Mouse (Mus musculus) kidney, adult 2 months (tissue): ENCODE results near the gene Ankib1. TPM values are rescaled to one million over a fixed set of nuclear protein-coding genes. Genes with fewer than 3 reads are reported as not detected.

Experiments
- DNase-seq: peaks from one replicate; pipeline ENCODE4 v3.0.0; 2021
- H3K27ac ChIP-seq: fragments of 200-500 bp; 2 replicates; pipeline ENCODE4 v1.5.1; 2012; ENCODE audit warnings: low read depth, low read length, control low read depth, inconsistent platforms; ENCODE audit not compliant: insufficient read depth
- H3K27me3 ChIP-seq: fragments of 200-500 bp; replicated peaks from 2 replicates; pipeline ENCODE4 v1.6.1; 2012; ENCODE audit warnings: mild to moderate bottlenecking, moderate library complexity, low read length, inconsistent platforms; ENCODE audit not compliant: control insufficient read depth, insufficient read depth
- H3K36me3 ChIP-seq: fragments of 200-500 bp; 2 replicates; pipeline ENCODE4 v1.6.1; 2012; ENCODE audit warnings: mild to moderate bottlenecking, moderate library complexity, low read length, inconsistent platforms; ENCODE audit not compliant: control insufficient read depth, insufficient read depth
- H3K4me1 ChIP-seq: fragments of 200-500 bp; 2 replicates; pipeline ENCODE4 v1.6.1; 2011; ENCODE audit warnings: low read length; ENCODE audit not compliant: control insufficient read depth, insufficient read depth
- H3K4me3 ChIP-seq: fragments of 200-500 bp; 2 replicates; pipeline ENCODE4 v1.5.1; 2011; ENCODE audit warnings: mild to moderate bottlenecking, low read depth, low read length, control low read depth; ENCODE audit not compliant: insufficient read depth
- CTCF ChIP-seq: fragments of 200-500 bp; conservative IDR thresholded peaks from 2 replicates; pipeline ENCODE4 v1.5.1; 2011; ENCODE audit warnings: low read depth, mild to moderate bottlenecking, control low read depth, low read length, moderate library complexity, mixed read lengths; ENCODE audit not compliant: insufficient read depth, insufficient read length
- POLR2A ChIP-seq: fragments of 200-500 bp; IDR thresholded peaks from one replicate; pipeline ENCODE4 v1.6.1; 2011; ENCODE audit warnings: low read depth, low read length, control low read depth
- WGBS: fragments of 180-500 bp; shearing (Covaris S2); methylation state at CpG from one replicate; pipeline ENCODE4 v1.1.7; 2018; 5-methylcytosine and 5-hydroxymethylcytosine counted together
- polyA plus RNA-seq: library from polyadenylated mRNA; depleted of rRNA; stranded (reverse); fragments of >200 nt; gene quantifications from 2 replicates; pipeline ENCODE4 v1.2.3, GENCODE M21; 2012

The Ankib1 gene
- polyA plus RNA-seq, 1 experiment = 22.3 TPM

- no peaks in the 10 kb centered on the region for H3K27me3 ChIP-seq
- 94% methylated on average over 9 of the region's 9 CpGs for WGBS
- no peak overlapping the region for H3K4me3 ChIP-seq
- H3K27ac ChIP-seq = no peak overlapping the region
- no peak for DNase-seq
- H3K36me3 ChIP-seq = peaks cover 7% of the 10 kb centered on the region; the same call in 1 of the 2 replicates
- H3K4me1 ChIP-seq = no peaks in the 10 kb centered on the region
- TF ChIP-seq CTCF (no peak), POLR2A (no peak)
Observed at GRCm38 (mm10) chr5:3692956-3693355, 109.8 kb downstream of the Ankib1 start.

GRCm38 (mm10) chr5:3691283-3691682, 111.4 kb downstream of the Ankib1 start:
- H3K36me3 ChIP-seq = peaks cover 7% of the 10 kb centered on the region; the same call in 1 of the 2 replicates
- 95% methylated on average over 3 of the region's 3 CpGs for WGBS
- H3K4me1 ChIP-seq = no peaks in the 10 kb centered on the region
- no peak overlapping the region for H3K4me3 ChIP-seq
- H3K27me3 ChIP-seq = no peaks in the 10 kb centered on the region
- TF ChIP-seq CTCF = no peak
- no peak for TF ChIP-seq POLR2A
- no peak overlapping the region for H3K27ac ChIP-seq
- DNase-seq = no peak

GRCm38 (mm10) chr5:3688298-3688697, 114.4 kb downstream of the Ankib1 start:
- no peak overlapping the region for H3K4me3 ChIP-seq
- TF ChIP-seq CTCF = no peak
- TF ChIP-seq POLR2A = no peak
- WGBS = 71% methylated on average over 8 of the region's 8 CpGs
- H3K27ac ChIP-seq = no peak overlapping the region
- no peaks in the 10 kb centered on the region for H3K4me1 ChIP-seq
- DNase-seq = no peak
- no peaks in the 10 kb centered on the region for H3K27me3 ChIP-seq
- H3K36me3 ChIP-seq = peaks cover 4% of the 10 kb centered on the region; the same call in 1 of the 2 replicates

GRCm38 (mm10) chr5:3669938-3670554, 132.7 kb downstream of the Ankib1 start:
- DNase-seq = no peak
- Histone ChIP-seq H3K4me3 (no peak overlapping the region), H3K27me3 (no peaks in the 10 kb centered on the region), H3K36me3 (no peaks in the 10 kb centered on the region), H3K27ac (no peak overlapping the region), H3K4me1 (no peaks in the 10 kb centered on the region)
- TF ChIP-seq POLR2A (no peak), CTCF (no peak)
- 89% methylated on average over 6 of the region's 6 CpGs for WGBS

- Histone ChIP-seq H3K27me3 (no peaks in the 10 kb centered on the region), H3K27ac (no peak overlapping the region), H3K36me3 (no peaks in the 10 kb centered on the region), H3K4me1 (no peaks in the 10 kb centered on the region), H3K4me3 (no peak overlapping the region)
- 86% methylated on average over 12 of the region's 12 CpGs for WGBS
- no peak for TF ChIP-seq CTCF
- TF ChIP-seq POLR2A = no peak
- no peak for DNase-seq
Observed at GRCm38 (mm10) chr5:3666585-3666984, 136.1 kb downstream of the Ankib1 start.

GRCm38 (mm10) chr5:3665225-3665624, 137.5 kb downstream of the Ankib1 start:
- H3K4me1 ChIP-seq = no peaks in the 10 kb centered on the region
- no peak overlapping the region for H3K27ac ChIP-seq
- H3K36me3 ChIP-seq = no peaks in the 10 kb centered on the region
- H3K27me3 ChIP-seq = no peaks in the 10 kb centered on the region
- TF ChIP-seq CTCF = no peak
- no peak for TF ChIP-seq POLR2A
- DNase-seq = no peak
- WGBS = 87% methylated on average over 2 of the region's 2 CpGs
- H3K4me3 ChIP-seq = no peak overlapping the region

GRCm38 (mm10) chr5:3657085-3657484, 145.6 kb downstream of the Ankib1 start, which contains the start of gene Gatad1:
Gatad1 (minus strand) TSS chr5:3657185.
- H3K4me1 ChIP-seq = no peaks in the 10 kb centered on the region
- TF ChIP-seq CTCF (no peak), POLR2A (no peak)
- H3K27ac ChIP-seq = no peak within 1 kb of the TSS
- H3K36me3 ChIP-seq = no peaks in the 10 kb centered on the region
- no peak within 1 kb of the TSS for H3K4me3 ChIP-seq
- DNase-seq = no peak
- 78% methylated on average over 5 of the region's 5 CpGs for WGBS
- no peaks in the 10 kb centered on the region for H3K27me3 ChIP-seq
